Mouse (Mus musculus) heart, embryonic 12.5 days (tissue): ENCODE results near the gene Mgat4a. TPM values are rescaled to one million over a fixed set of nuclear protein-coding genes. Genes with fewer than 3 reads are reported as not detected.

Experiments
- ATAC-seq: fragments of 200-750 bp; cut with Nextera tagmentation; 2 replicates; pipeline ENCODE4 v1.8.0; 2017; ENCODE audit warnings: moderate TSS enrichment, moderate library complexity; ENCODE audit not compliant: insufficient number of reproducible peaks, low FRiP score
- H3K27ac ChIP-seq: fragments of 300-500 bp; sonication (generic); 2 replicates; pipeline ENCODE4 v1.5.1; 2016; ENCODE audit warnings: mild to moderate bottlenecking, moderate library complexity; ENCODE audit not compliant: poor library complexity, severe bottlenecking
- H3K27me3 ChIP-seq: fragments of 300-500 bp; sonication (generic); replicated peaks from 2 replicates; pipeline ENCODE4 v1.6.1; 2016; ENCODE audit warnings: mild to moderate bottlenecking, moderate library complexity
- H3K36me3 ChIP-seq: fragments of 300-500 bp; sonication (generic); 2 replicates; pipeline ENCODE4 v1.6.1; 2016; ENCODE audit warnings: mild to moderate bottlenecking, moderate library complexity
- H3K4me1 ChIP-seq: fragments of 300-500 bp; sonication (generic); replicated peaks from 2 replicates; pipeline ENCODE4 v1.6.1; 2016; ENCODE audit warnings: mild to moderate bottlenecking
- H3K4me2 ChIP-seq: fragments of 300-500 bp; sonication (generic); 2 replicates; pipeline ENCODE4 v1.6.1; 2016; ENCODE audit warnings: mild to moderate bottlenecking, moderate library complexity
- H3K4me3 ChIP-seq: fragments of 300-500 bp; sonication (generic); 2 replicates; pipeline ENCODE4 v1.5.1; 2016; ENCODE audit warnings: mild to moderate bottlenecking
- H3K9ac ChIP-seq: fragments of 300-500 bp; sonication (generic); 2 replicates; pipeline ENCODE4 v1.6.1; 2016; ENCODE audit warnings: mild to moderate bottlenecking, moderate library complexity
- H3K9me3 ChIP-seq: fragments of 300-500 bp; sonication (generic); replicated peaks from 2 replicates; pipeline ENCODE4 v1.6.1; 2016; ENCODE audit warnings: mild to moderate bottlenecking, moderate library complexity
- WGBS: fragments of 180-500 bp; shearing (Covaris S2); methylation state at CpG from one replicate; pipeline ENCODE4 v1.1.7; 2016; 5-methylcytosine and 5-hydroxymethylcytosine counted together
- polyA plus RNA-seq: library from polyadenylated mRNA; unstranded; fragments of >200 nt; fragmentation: Nextera tagmentation; extraction: Ambion mirVana; gene quantifications from 2 replicates; pipeline ENCODE4 v1.2.1, GENCODE M21; 2016

Gene Mgat4a
- polyA plus RNA-seq, 1 experiment from 2014 or later: 3.9 TPM

DNA sequence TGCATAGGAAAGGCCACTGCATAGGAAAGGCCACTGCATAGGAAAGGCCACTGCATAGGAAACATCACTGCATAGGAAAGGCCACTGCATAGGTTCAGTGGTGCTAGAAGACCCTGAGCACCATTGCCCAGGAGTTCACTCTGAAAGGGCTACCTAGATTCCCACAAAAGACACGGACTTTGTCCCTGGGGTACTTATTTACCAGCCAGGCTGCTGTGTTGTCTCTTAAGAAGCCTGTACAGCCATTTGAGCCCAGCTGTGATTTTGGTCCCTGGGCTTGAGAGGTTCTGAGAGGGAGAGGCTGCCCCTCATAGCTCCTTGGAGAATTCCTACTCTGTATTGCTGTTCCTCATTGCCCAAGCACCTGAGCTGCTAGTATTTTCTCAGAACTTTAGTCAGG lies 144.3 kb downstream of the Mgat4a start:
- H3K4me1 ChIP-seq: peaks cover 32% of the 10 kb centered on the region
- H3K9me3 ChIP-seq: no peaks in the 10 kb centered on the region
- no peak overlapping the region for H3K4me3 ChIP-seq
- H3K9ac ChIP-seq: no peak overlapping the region
- H3K4me2 ChIP-seq: no peak overlapping the region
- WGBS: 85% methylated on average over 1 of the region's 1 CpGs
- H3K27ac ChIP-seq: no peak overlapping the region
- no peaks in the 10 kb centered on the region for H3K27me3 ChIP-seq
- no peak for ATAC-seq
- peaks cover 41% of the 10 kb centered on the region for H3K36me3 ChIP-seq

DNA sequence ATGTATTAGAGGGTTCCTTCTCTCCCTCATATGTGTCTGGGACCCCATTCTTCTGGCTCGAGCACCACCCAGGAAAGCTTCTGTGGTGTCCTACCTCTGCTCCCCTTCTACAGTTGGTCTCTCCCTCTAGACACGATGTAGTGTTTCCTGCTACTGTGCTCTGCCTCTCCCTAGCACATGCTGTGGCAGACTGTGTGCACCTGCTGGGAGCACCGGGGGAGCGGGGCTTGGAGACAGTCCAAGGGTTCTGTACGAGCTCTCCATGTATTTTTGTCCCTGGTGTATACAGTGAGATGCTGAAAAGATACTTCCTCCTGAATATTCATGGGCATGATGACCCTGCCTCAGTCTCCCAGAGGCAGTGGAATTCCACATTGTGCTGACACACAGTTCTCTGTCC lies 147.6 kb downstream of the Mgat4a start:
- no peak overlapping the region for H3K9ac ChIP-seq
- no peaks in the 10 kb centered on the region for H3K9me3 ChIP-seq
- H3K36me3 ChIP-seq: peaks cover 62% of the 10 kb centered on the region
- H3K4me1 ChIP-seq: peaks cover 13% of the 10 kb centered on the region
- no peak for ATAC-seq
- WGBS: 69% methylated on average over 5 of the region's 5 CpGs
- H3K4me3 ChIP-seq: no peak overlapping the region
- H3K27me3 ChIP-seq: no peaks in the 10 kb centered on the region
- no peak overlapping the region for H3K27ac ChIP-seq
- H3K4me2 ChIP-seq: no peak overlapping the region

Other genes with a start within 250 kb of the Mgat4a start
- gene Inpp4a, start 241.2 kb downstream of the Mgat4a start, polyA plus RNA-seq: 14.9 and 15.4 TPM in 2 replicates
- 74.4 and 75.4 TPM in 2 replicates for gene Coa5, start 110.9 kb downstream of the Mgat4a start, polyA plus RNA-seq
- gene Unc50, start 110.9 kb downstream of the Mgat4a start, polyA plus RNA-seq: 80.3 and 81.9 TPM in 2 replicates
- gene 2010300C02Rik, start 179.1 kb upstream of the Mgat4a start, polyA plus RNA-seq: 6.4 and 6.5 TPM in 2 replicates